Mouse (Mus musculus) neural tube, embryonic 13.5 days (tissue): ENCODE measurements around the gene Ice2. TPM values are rescaled to one million over a fixed set of nuclear protein-coding genes. Genes with fewer than 3 reads are reported as not detected.

ENCODE experiments used
- ATAC-seq: fragments of 200-750 bp; cut with Nextera tagmentation; 2 replicates; pipeline ENCODE4 v1.8.0; 2017; ENCODE audit warnings: low read depth, mild to moderate bottlenecking, moderate TSS enrichment, moderate library complexity
- H3K27ac ChIP-seq: fragments of 300-500 bp; sonication (generic); replicated peaks from 2 replicates; pipeline ENCODE4 v1.5.1; 2015; ENCODE audit warnings: moderate library complexity, mild to moderate bottlenecking, inconsistent platforms
- H3K27me3 ChIP-seq: fragments of 300-500 bp; sonication (generic); 2 replicates; pipeline ENCODE4 v1.6.1; 2015; ENCODE audit warnings: mild to moderate bottlenecking, inconsistent platforms
- H3K36me3 ChIP-seq: fragments of 300-500 bp; sonication (generic); 2 replicates; pipeline ENCODE4 v1.6.1; 2015; ENCODE audit warnings: mild to moderate bottlenecking, inconsistent platforms
- H3K4me1 ChIP-seq: fragments of 300-500 bp; sonication (generic); replicated peaks from 2 replicates; pipeline ENCODE4 v1.6.1; 2015; ENCODE audit warnings: inconsistent platforms
- H3K4me2 ChIP-seq: fragments of 300-500 bp; sonication (generic); 2 replicates; pipeline ENCODE4 v1.6.1; 2015; ENCODE audit warnings: inconsistent platforms, mild to moderate bottlenecking, moderate library complexity
- H3K4me3 ChIP-seq: fragments of 300-500 bp; sonication (generic); 2 replicates; pipeline ENCODE4 v1.5.1; 2015; ENCODE audit warnings: mild to moderate bottlenecking, inconsistent platforms
- H3K9ac ChIP-seq: fragments of 300-500 bp; sonication (generic); 2 replicates; pipeline ENCODE4 v1.6.1; 2015; ENCODE audit warnings: moderate library complexity, mild to moderate bottlenecking, inconsistent platforms
- H3K9me3 ChIP-seq: fragments of 300-500 bp; sonication (generic); 2 replicates; pipeline ENCODE4 v1.6.1; 2016; ENCODE audit warnings: inconsistent platforms
- WGBS: fragments of 180-500 bp; shearing (Covaris S2); methylation state at CpG from one replicate; pipeline ENCODE4 v1.1.7; 2015; 5-methylcytosine and 5-hydroxymethylcytosine counted together
- polyA plus RNA-seq: library from polyadenylated mRNA; unstranded; fragments of >200 nt; fragmentation: Nextera tagmentation; extraction: Ambion mirVana; gene quantifications from 2 replicates; pipeline ENCODE4 v1.2.1, GENCODE M21; 2015

The Ice2 gene
- polyA plus RNA-seq, 1 experiment from 2014 or later: 10.6 TPM

GRCm38 (mm10) chr9:69430531-69430930 is 32.8 kb downstream of the Ice2 start:
- no peaks in the 10 kb centered on the region for H3K9me3 ChIP-seq
- H3K4me2 ChIP-seq: no peak overlapping the region
- no peak overlapping the region for H3K4me3 ChIP-seq
- H3K9ac ChIP-seq: no peak overlapping the region
- H3K4me1 ChIP-seq: peaks cover 16% of the 10 kb centered on the region; the same call in 1 of the 2 replicates
- no peak for ATAC-seq
- 92% methylated on average over 3 of the region's 3 CpGs for WGBS
- H3K36me3 ChIP-seq: peaks cover 47% of the 10 kb centered on the region
- H3K27me3 ChIP-seq: no peaks in the 10 kb centered on the region
- H3K27ac ChIP-seq: no peak overlapping the region

GRCm38 (mm10) chr9:69431863-69432555 is 34.3 kb downstream of the Ice2 start:
- 28% methylated on average over 6 of the region's 6 CpGs for WGBS
- H3K36me3 ChIP-seq: peaks cover 36% of the 10 kb centered on the region
- peaks cover 16% of the 10 kb centered on the region; the same call in 1 of the 2 replicates for H3K4me1 ChIP-seq
- no peak overlapping the region for H3K4me3 ChIP-seq
- H3K27me3 ChIP-seq: no peaks in the 10 kb centered on the region
- no peaks in the 10 kb centered on the region for H3K9me3 ChIP-seq
- no peak for ATAC-seq
- H3K9ac ChIP-seq: no peak overlapping the region
- H3K4me2 ChIP-seq: no peak overlapping the region
- H3K27ac ChIP-seq: peak overlapping the region; percentile 68

GRCm38 (mm10) chr9:69435194-69435593 is 37.5 kb downstream of the Ice2 start:
- Histone ChIP-seq H3K27ac (no peak overlapping the region), H3K9me3 (no peaks in the 10 kb centered on the region), H3K27me3 (no peaks in the 10 kb centered on the region), H3K4me1 (peaks cover 16% of the 10 kb centered on the region; the same call in 1 of the 2 replicates), H3K4me2 (no peak overlapping the region), H3K4me3 (no peak overlapping the region), H3K36me3 (peaks cover 12% of the 10 kb centered on the region; the same call in 1 of the 2 replicates), H3K9ac (no peak overlapping the region)
- 81% methylated on average over 10 of the region's 10 CpGs for WGBS
- ATAC-seq: no peak

DNA sequence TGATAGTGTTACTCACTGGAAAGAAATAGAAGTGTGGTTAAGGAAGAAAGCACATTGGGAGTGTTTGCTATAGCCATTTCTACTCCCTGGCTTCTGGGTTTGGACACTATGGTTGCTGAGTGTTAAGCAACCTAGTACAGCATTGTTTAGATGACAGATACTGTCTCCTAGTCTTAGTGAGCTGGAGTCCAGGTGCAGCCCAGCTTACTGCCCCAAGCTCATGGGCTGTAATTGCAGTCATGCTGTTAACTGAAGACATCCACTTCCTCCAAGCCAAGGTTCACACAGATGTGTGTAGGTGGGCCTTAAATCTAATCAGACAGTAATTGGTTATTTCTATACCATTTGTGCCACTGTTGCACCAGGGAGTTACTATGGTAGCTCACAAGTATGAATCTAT is 38.0 kb downstream of the Ice2 start:
- no peak for ATAC-seq
- Histone ChIP-seq H3K4me1 (peaks cover 16% of the 10 kb centered on the region; the same call in 1 of the 2 replicates), H3K36me3 (peaks cover 8% of the 10 kb centered on the region; the same call in 1 of the 2 replicates), H3K9ac (no peak overlapping the region), H3K27ac (no peak overlapping the region), H3K4me2 (no peak overlapping the region), H3K4me3 (no peak overlapping the region), H3K9me3 (no peaks in the 10 kb centered on the region), H3K27me3 (no peaks in the 10 kb centered on the region)

DNA sequence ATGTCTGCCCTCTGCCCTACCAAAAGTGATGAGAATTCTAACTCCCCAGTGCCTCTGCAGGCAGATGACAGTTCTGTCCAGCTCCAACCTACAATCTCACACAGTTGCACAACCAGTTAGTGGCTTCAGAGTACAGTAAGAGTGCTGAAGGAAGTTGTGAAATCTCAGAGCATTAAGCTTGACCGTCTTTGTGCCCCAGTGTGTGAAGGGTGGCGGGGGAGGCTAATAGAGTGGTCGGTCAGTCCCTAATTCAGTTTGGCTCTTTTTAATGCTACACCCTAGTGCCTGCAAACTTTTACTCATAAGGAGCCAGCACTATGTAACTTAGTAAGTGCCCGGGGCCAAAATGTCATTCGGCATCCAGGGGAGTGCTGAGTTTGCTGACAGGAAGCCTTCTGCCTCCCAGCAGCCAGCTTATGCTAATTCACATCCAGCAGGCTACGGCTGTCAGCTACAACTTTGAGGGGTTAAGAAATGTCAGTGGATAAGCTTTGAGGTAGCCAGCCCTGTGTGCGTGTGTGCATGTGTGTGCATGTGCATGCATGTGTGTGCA is 42.2 kb downstream of the Ice2 start:
- Histone ChIP-seq H3K36me3 (no peaks in the 10 kb centered on the region), H3K27me3 (no peaks in the 10 kb centered on the region), H3K4me1 (no peaks in the 10 kb centered on the region), H3K9me3 (no peaks in the 10 kb centered on the region), H3K4me2 (no peak overlapping the region), H3K9ac (no peak overlapping the region), H3K4me3 (no peak overlapping the region), H3K27ac (no peak overlapping the region)
- no peak for ATAC-seq
- WGBS: 38% methylated on average over 7 of the region's 7 CpGs

GRCm38 (mm10) chr9:69442471-69443038 is 44.8 kb downstream of the Ice2 start:
- Histone ChIP-seq H3K4me1 (no peaks in the 10 kb centered on the region), H3K36me3 (no peaks in the 10 kb centered on the region), H3K27ac (no peak overlapping the region), H3K4me2 (no peak overlapping the region), H3K9me3 (no peaks in the 10 kb centered on the region), H3K9ac (no peak overlapping the region), H3K27me3 (no peaks in the 10 kb centered on the region), H3K4me3 (no peak overlapping the region)
- 81% methylated on average over 6 of the region's 6 CpGs for WGBS
- no peak for ATAC-seq

DNA sequence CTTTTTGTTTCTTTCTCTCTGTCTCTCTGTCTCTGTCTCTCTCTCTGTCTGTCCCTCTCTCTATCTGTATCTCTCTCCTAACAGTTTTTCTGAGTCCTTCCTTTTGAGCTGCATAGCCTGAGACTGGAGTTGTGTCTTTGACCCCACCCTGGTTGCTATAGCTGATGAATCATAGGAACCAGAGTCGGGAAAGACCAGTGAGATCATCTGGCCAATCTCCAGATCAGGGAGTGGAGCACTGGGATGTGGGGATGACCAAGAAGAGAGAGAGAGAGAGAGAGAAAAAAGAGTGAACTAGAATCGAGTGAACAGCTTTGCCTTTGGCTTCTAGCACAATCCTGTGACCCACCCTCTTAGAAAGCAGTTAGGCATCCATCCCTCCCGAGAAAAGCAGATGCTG is 45.5 kb downstream of the Ice2 start:
- Histone ChIP-seq H3K4me3 (no peak overlapping the region), H3K27me3 (no peaks in the 10 kb centered on the region), H3K9ac (no peak overlapping the region), H3K36me3 (no peaks in the 10 kb centered on the region), H3K4me1 (no peaks in the 10 kb centered on the region), H3K27ac (no peak overlapping the region), H3K9me3 (no peaks in the 10 kb centered on the region), H3K4me2 (no peak overlapping the region)
- no peak for ATAC-seq
- 63% methylated on average over 3 of the region's 3 CpGs for WGBS

GRCm38 (mm10) chr9:69448801-69449200 is 51.1 kb downstream of the Ice2 start:
- Histone ChIP-seq H3K36me3 (no peaks in the 10 kb centered on the region), H3K27me3 (peaks cover 18% of the 10 kb centered on the region), H3K9me3 (no peaks in the 10 kb centered on the region), H3K4me2 (no peak overlapping the region), H3K4me3 (no peak overlapping the region), H3K27ac (no peak overlapping the region), H3K4me1 (peaks cover 9% of the 10 kb centered on the region), H3K9ac (no peak overlapping the region)
- 72% methylated on average over 3 of the region's 3 CpGs for WGBS
- no peak for ATAC-seq

- no peaks in the 10 kb centered on the region for H3K9me3 ChIP-seq
- peaks cover 35% of the 10 kb centered on the region for H3K27me3 ChIP-seq
- ATAC-seq: no peak
- no peak overlapping the region for H3K4me2 ChIP-seq
- H3K27ac ChIP-seq: no peak overlapping the region
- no peak overlapping the region for H3K9ac ChIP-seq
- peaks cover 25% of the 10 kb centered on the region for H3K4me1 ChIP-seq
- no peak overlapping the region for H3K4me3 ChIP-seq
- H3K36me3 ChIP-seq: no peaks in the 10 kb centered on the region
- 86% methylated on average over 9 of the region's 9 CpGs for WGBS
These were observed 52.9 kb downstream of the Ice2 start for GRCm38 (mm10) chr9:69450636-69451035.

GRCm38 (mm10) chr9:69451886-69452810 is 54.4 kb downstream of the Ice2 start:
- Histone ChIP-seq H3K36me3 (no peaks in the 10 kb centered on the region), H3K9ac (no peak overlapping the region), H3K27me3 (peaks cover 43% of the 10 kb centered on the region), H3K4me1 (peaks cover 32% of the 10 kb centered on the region), H3K4me3 (no peak overlapping the region), H3K27ac (no peak overlapping the region), H3K4me2 (no peak overlapping the region), H3K9me3 (no peaks in the 10 kb centered on the region)
- WGBS: 93% methylated on average over 10 of the region's 10 CpGs
- ATAC-seq: no peak

GRCm38 (mm10) chr9:69453066-69453900 is 55.6 kb downstream of the Ice2 start, which contains the start of gene Anxa2:
Anxa2 (plus strand) TSS chr9:69453620.
- Histone ChIP-seq H3K4me2 (peak within 1 kb of the TSS; percentile 59), H3K4me1 (peaks cover 42% of the 10 kb centered on the region), H3K9me3 (no peaks in the 10 kb centered on the region), H3K27ac (peak within 1 kb of the TSS; percentile 64), H3K9ac (peak within 1 kb of the TSS; percentile 71), H3K36me3 (no peaks in the 10 kb centered on the region), H3K27me3 (peaks cover 43% of the 10 kb centered on the region), H3K4me3 (peak within 1 kb of the TSS; percentile 43)
- peak; percentile 88 for ATAC-seq
- WGBS: 8% methylated on average over 37 of the region's 37 CpGs
